Mouse (Mus musculus) left cerebral cortex, adult 9 months (tissue): ENCODE results near the gene Tcf3.

Experiments
- DNase-seq, 2 experiments: peaks; one replicate each; pipeline ENCODE4 v3.0.0; 2022; ENCODE audit warnings: low spot score in 2 of 2

Gene Tcf3

GRCm38 (mm10) chr10:80437973-80438372, 4.5 kb upstream of the Tcf3 start:
- no peak for DNase-seq

- no peak for DNase-seq
Observed at GRCm38 (mm10) chr10:80436276-80436675, 2.8 kb upstream of the Tcf3 start.

- DNase-seq, result no peak
Observed at GRCm38 (mm10) chr10:80435764-80436163, 2.3 kb upstream of the Tcf3 start.

GRCm38 (mm10) chr10:80434823-80435222, 1.4 kb upstream of the Tcf3 start:
- no peak for DNase-seq

- DNase-seq, result no peak
Observed at GRCm38 (mm10) chr10:80434233-80434592, 766 bp upstream of the Tcf3 start.

GRCm38 (mm10) chr10:80432936-80433512, 423 bp downstream of the Tcf3 start:
- DNase-seq, result peak in 1 of 2 experiments; percentile 39

- no peak for DNase-seq
Observed at GRCm38 (mm10) chr10:80432387-80432785, 1.1 kb downstream of the Tcf3 start.

GRCm38 (mm10) chr10:80431570-80432386, 1.7 kb downstream of the Tcf3 start:
- no peak for DNase-seq

- no peak for DNase-seq
Observed at GRCm38 (mm10) chr10:80430375-80430980, 3.0 kb downstream of the Tcf3 start.

- DNase-seq, result no peak
Observed at GRCm38 (mm10) chr10:80429800-80430199, 3.6 kb downstream of the Tcf3 start.

- DNase-seq, result no peak
Observed at GRCm38 (mm10) chr10:80425041-80425440, 8.4 kb downstream of the Tcf3 start.

GRCm38 (mm10) chr10:80423562-80423961, 9.9 kb downstream of the Tcf3 start:
- DNase-seq, result no peak

- DNase-seq, result no peak
Observed at GRCm38 (mm10) chr10:80421651-80422472, 11.6 kb downstream of the Tcf3 start.

GRCm38 (mm10) chr10:80421208-80421607, 12.2 kb downstream of the Tcf3 start:
- DNase-seq, result no peak

- no peak for DNase-seq
Observed at GRCm38 (mm10) chr10:80420729-80421128, 12.7 kb downstream of the Tcf3 start.

GRCm38 (mm10) chr10:80419419-80419818, 14.0 kb downstream of the Tcf3 start:
- no peak for DNase-seq

GRCm38 (mm10) chr10:80418311-80418710, 15.1 kb downstream of the Tcf3 start:
- DNase-seq, result no peak

GRCm38 (mm10) chr10:80417841-80418240, 15.6 kb downstream of the Tcf3 start:
- DNase-seq, result no peak

- DNase-seq, result no peak
Observed at GRCm38 (mm10) chr10:80417371-80417770, 16.1 kb downstream of the Tcf3 start.

- DNase-seq, result no peak
Observed at GRCm38 (mm10) chr10:80415566-80415965, 17.9 kb downstream of the Tcf3 start.

GRCm38 (mm10) chr10:80412656-80413541, 20.5 kb downstream of the Tcf3 start:
- peak in 1 of 2 experiments; percentile 74 for DNase-seq
